Mouse (Mus musculus): ENCODE results near the gene Rab17. TPM values are rescaled to one million over a fixed set of nuclear protein-coding genes. Genes with fewer than 3 reads are reported as not detected.
A peak's percentile ranks its signal among the peaks of the same experiment; 100 is the strongest.

Rab17 gene
- polyA plus RNA-seq, 1 experiment, result not detected

DNA sequence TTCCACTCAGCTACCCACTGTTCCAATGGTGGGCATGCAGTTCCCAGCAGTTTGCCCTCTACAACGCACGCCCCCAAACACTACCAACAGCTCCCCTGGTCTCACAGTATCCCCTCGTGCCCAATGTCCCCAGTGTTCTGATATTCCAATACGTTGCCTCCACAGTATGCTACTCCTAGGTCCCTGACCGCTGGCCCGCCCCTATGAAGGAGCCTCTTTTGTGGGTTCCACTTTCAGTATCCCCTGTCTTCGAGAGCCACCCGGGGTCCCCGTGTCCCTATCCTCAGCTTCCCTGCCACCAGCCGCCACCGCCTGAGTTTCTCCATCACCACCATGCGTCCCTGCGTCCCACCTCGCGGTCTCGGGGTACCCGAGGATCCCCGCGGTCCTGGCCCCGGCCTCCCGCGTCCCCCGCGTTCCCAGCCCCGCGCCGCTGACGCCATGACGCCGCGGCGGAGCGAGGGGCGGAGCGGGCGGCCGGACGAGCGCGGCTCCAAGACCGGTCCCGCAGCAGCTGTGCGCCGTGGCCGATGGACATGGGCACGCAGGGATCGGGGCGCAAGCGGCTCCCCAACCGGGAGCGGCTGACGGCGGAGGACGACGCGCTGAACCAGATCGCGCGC is 28.9 kb upstream of the Rab17 start, which contains the start of gene Lrrfip1:
Gene Lrrfip1, plus strand, starts transcription at position 470 of the 623 bp plus-strand sequence.
- H3K4me3 ChIP-seq (ENCODE audit: insufficient read depth, low read length), result peak within 1 kb of the TSS; percentile 90
- TF ChIP-seq POLR2A (IDR thresholded peaks at IDR 0.05; ENCODE audit: low read depth, low read length) (peak; percentile 88), CTCF (IDR thresholded peaks at IDR 0.05; ENCODE audit: borderline replicate concordance, insufficient read depth, low read length) (no peak)
- 0 out of 2 replicates have a peak within 1 kb of the TSS, but pooled peaks have one; percentile 29 for H3K27ac ChIP-seq (ENCODE audit: insufficient read depth, low read length)
- 0 out of 2 replicates have a peak, but pooled peaks cover 2% of the 10 kb centered on the region for H3K4me1 ChIP-seq (ENCODE audit: control insufficient read depth, insufficient read depth, low read length)

- no peak overlapping the region for H3K4me3 ChIP-seq (ENCODE audit: insufficient read depth, low read length)
- 0 out of 2 replicates have a peak, but pooled peaks cover 2% of the 10 kb centered on the region for H3K4me1 ChIP-seq (ENCODE audit: control insufficient read depth, insufficient read depth, low read length)
- H3K27ac ChIP-seq (ENCODE audit: insufficient read depth, low read length), result no peak overlapping the region
- TF ChIP-seq CTCF (IDR thresholded peaks at IDR 0.05; ENCODE audit: borderline replicate concordance, insufficient read depth, low read length), result no peak
- TF ChIP-seq POLR2A (IDR thresholded peaks at IDR 0.05; ENCODE audit: low read depth, low read length), result no peak
Observed at GRCm38 (mm10) chr1:90997641-90998040, 28.2 kb upstream of the Rab17 start.

- H3K4me1 ChIP-seq (ENCODE audit: control insufficient read depth, insufficient read depth, low read length), result 0 out of 2 replicates have a peak, but pooled peaks cover 2% of the 10 kb centered on the region
- no peak overlapping the region for H3K4me3 ChIP-seq (ENCODE audit: insufficient read depth, low read length)
- TF ChIP-seq CTCF (IDR thresholded peaks at IDR 0.05; ENCODE audit: borderline replicate concordance, insufficient read depth, low read length) (no peak), POLR2A (IDR thresholded peaks at IDR 0.05; ENCODE audit: low read depth, low read length) (no peak)
- no peak overlapping the region for H3K27ac ChIP-seq (ENCODE audit: insufficient read depth, low read length)
Observed at GRCm38 (mm10) chr1:90997136-90997535, 27.7 kb upstream of the Rab17 start.

DNA sequence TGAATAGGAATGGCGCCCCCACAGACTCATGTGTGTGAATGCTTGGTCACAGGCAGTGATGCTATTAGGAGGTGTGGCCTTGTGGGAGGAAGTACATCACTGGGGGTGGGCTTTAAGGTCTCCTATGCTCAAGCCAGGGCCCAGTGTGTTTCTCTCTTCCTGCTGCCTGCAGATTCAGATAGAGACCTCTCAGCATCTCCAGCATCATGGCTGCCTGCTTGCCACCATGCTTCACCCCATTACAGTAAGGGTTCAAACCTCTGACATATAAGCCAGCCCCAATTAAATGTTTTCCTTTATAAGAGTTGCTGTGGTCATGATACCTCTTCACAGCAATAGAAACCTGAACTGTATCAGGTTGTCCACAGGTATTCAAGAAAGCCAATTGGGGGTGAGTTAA is 26.5 kb upstream of the Rab17 start:
- Histone ChIP-seq H3K4me1 (ENCODE audit: control insufficient read depth, insufficient read depth, low read length) (0 out of 2 replicates have a peak, but pooled peaks cover 2% of the 10 kb centered on the region), H3K4me3 (ENCODE audit: insufficient read depth, low read length) (no peak overlapping the region), H3K27ac (ENCODE audit: insufficient read depth, low read length) (no peak overlapping the region)
- TF ChIP-seq POLR2A (IDR thresholded peaks at IDR 0.05; ENCODE audit: low read depth, low read length), result no peak
- TF ChIP-seq CTCF (IDR thresholded peaks at IDR 0.05; ENCODE audit: borderline replicate concordance, insufficient read depth, low read length), result no peak

GRCm38 (mm10) chr1:90981346-90981745 is 11.9 kb upstream of the Rab17 start:
- TF ChIP-seq POLR2A (IDR thresholded peaks at IDR 0.05; ENCODE audit: low read depth, low read length), result no peak
- TF ChIP-seq CTCF (IDR thresholded peaks at IDR 0.05; ENCODE audit: borderline replicate concordance, insufficient read depth, low read length), result no peak
- H3K4me3 ChIP-seq (ENCODE audit: insufficient read depth, low read length), result no peak overlapping the region
- peak overlapping the region; percentile 70 for H3K27ac ChIP-seq (ENCODE audit: insufficient read depth, low read length)
- peaks cover 5% of the 10 kb centered on the region; the same call in 1 of the 2 replicates for H3K4me1 ChIP-seq (ENCODE audit: control insufficient read depth, insufficient read depth, low read length)

GRCm38 (mm10) chr1:90980638-90981330 is 11.3 kb upstream of the Rab17 start:
- H3K4me3 ChIP-seq (ENCODE audit: insufficient read depth, low read length), result no peak overlapping the region
- TF ChIP-seq CTCF (IDR thresholded peaks at IDR 0.05; ENCODE audit: borderline replicate concordance, insufficient read depth, low read length) (no peak), POLR2A (IDR thresholded peaks at IDR 0.05; ENCODE audit: low read depth, low read length) (no peak)
- H3K27ac ChIP-seq (ENCODE audit: insufficient read depth, low read length), result peak overlapping the region; percentile 70
- peaks cover 5% of the 10 kb centered on the region; the same call in 1 of the 2 replicates for H3K4me1 ChIP-seq (ENCODE audit: control insufficient read depth, insufficient read depth, low read length)

DNA sequence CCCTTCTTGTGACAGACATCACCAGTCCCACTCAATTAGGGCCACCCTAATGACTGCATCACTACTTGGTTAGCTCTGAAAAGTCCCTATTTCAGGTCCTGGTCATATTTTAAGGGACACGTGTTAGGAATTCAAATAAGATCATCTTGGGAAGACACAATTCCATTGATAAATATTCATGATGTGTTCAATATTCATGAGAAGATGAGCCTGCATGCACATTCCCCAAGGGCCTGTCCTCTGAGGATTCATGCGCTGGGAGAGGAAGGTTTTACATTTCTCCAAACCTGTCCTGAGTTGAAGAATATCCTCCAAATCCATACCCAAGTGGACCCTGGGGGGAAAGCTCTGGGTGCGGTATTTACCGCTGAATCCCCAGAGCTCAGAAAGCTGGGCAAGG is 6.5 kb upstream of the Rab17 start:
- peaks cover 6% of the 10 kb centered on the region; the same call in 1 of the 2 replicates for H3K4me1 ChIP-seq (ENCODE audit: control insufficient read depth, insufficient read depth, low read length)
- H3K27ac ChIP-seq (ENCODE audit: insufficient read depth, low read length), result peak overlapping the region; percentile 45; the same call in 1 of the 2 replicates
- H3K4me3 ChIP-seq (ENCODE audit: insufficient read depth, low read length), result no peak overlapping the region
- TF ChIP-seq CTCF (IDR thresholded peaks at IDR 0.05; ENCODE audit: borderline replicate concordance, insufficient read depth, low read length) (no peak), POLR2A (IDR thresholded peaks at IDR 0.05; ENCODE audit: low read depth, low read length) (no peak)

GRCm38 (mm10) chr1:90974906-90975649 is 5.6 kb upstream of the Rab17 start:
- no peak overlapping the region for H3K4me3 ChIP-seq (ENCODE audit: insufficient read depth, low read length)
- TF ChIP-seq CTCF (IDR thresholded peaks at IDR 0.05; ENCODE audit: borderline replicate concordance, insufficient read depth, low read length), result no peak
- TF ChIP-seq POLR2A (IDR thresholded peaks at IDR 0.05; ENCODE audit: low read depth, low read length), result no peak

DNA sequence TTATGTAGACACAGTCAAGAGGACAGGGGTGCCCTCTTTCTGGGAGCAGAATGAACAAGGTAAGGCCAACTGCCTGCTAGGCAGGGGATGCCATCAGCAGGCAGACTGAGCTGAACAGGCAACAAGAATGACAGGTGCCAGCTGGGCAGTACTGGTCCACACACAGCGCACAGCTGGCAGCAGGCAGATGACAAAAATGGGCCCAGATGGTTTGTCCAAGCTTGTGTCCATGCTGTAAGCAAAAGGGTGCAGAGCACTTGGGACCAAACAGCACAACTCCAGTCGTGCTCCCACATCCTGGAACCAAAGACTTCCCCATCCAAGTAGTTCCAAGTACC is 4.1 kb upstream of the Rab17 start:
- Histone ChIP-seq H3K27ac (ENCODE audit: insufficient read depth, low read length) (no peak overlapping the region), H3K4me3 (ENCODE audit: insufficient read depth, low read length) (no peak overlapping the region), H3K4me1 (ENCODE audit: control insufficient read depth, insufficient read depth, low read length) (0 out of 2 replicates have a peak, but pooled peaks cover 4% of the 10 kb centered on the region)
- TF ChIP-seq POLR2A (IDR thresholded peaks at IDR 0.05; ENCODE audit: low read depth, low read length), result no peak
- no peak for TF ChIP-seq CTCF (IDR thresholded peaks at IDR 0.05; ENCODE audit: borderline replicate concordance, insufficient read depth, low read length)

More at GRCm38 (mm10) chr1:90974906-90975649, 5.6 kb upstream of the Rab17 start:
- Histone ChIP-seq H3K27ac (ENCODE audit: insufficient read depth, low read length) (peak overlapping the region; percentile 45), H3K4me1 (ENCODE audit: control insufficient read depth, insufficient read depth, low read length) (0 out of 2 replicates have a peak, but pooled peaks cover 4% of the 10 kb centered on the region)
